Mouse (Mus musculus) common myeloid progenitor, adult 5-6 weeks (primary cell): ENCODE results near the gene Scd4. TPM values are rescaled to one million over a fixed set of nuclear protein-coding genes. Genes with fewer than 3 reads are reported as not detected.

Source experiments
- ATAC-seq: replicated peaks from 2 replicates; pipeline ENCODE4 v1.8.0; 2016; ENCODE audit warnings: low read depth, mild to moderate bottlenecking, moderate TSS enrichment, inconsistent platforms; ENCODE audit not compliant: poor library complexity, severe bottlenecking
- total RNA-seq: library from RNA; stranded (forward); fragments of 200-1000, 187-1606 nt; gene quantifications from 2 replicates; pipeline ENCODE4 v1.2.3, GENCODE M21; 2017

Gene Scd4
- total RNA-seq, 1 experiment from 2014 or later, result 0.14 TPM

GRCm38 (mm10) chr19:44370231-44370630, 37.3 kb downstream of the Scd4 start:
- no peak for ATAC-seq

DNA sequence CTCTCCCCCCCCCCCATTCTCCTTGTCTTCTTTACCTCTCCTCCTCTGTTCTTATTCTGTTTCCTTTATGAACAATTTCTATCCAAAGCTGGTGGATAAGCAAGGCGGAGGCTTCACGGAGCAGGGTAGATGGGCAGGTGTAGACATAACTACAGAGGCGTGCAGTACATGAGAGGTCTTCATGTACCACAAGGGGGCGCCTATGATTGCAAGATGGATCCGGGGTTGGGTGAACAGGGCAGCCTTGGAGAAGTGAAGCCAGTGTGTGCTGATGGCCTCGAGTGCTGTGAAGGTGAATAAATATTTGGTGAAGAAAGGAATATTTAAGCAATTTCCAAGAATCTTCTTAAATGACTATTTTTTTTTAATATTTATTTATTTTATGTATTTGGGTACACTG, 40.1 kb downstream of the Scd4 start:
- peak; percentile 97 for ATAC-seq

DNA sequence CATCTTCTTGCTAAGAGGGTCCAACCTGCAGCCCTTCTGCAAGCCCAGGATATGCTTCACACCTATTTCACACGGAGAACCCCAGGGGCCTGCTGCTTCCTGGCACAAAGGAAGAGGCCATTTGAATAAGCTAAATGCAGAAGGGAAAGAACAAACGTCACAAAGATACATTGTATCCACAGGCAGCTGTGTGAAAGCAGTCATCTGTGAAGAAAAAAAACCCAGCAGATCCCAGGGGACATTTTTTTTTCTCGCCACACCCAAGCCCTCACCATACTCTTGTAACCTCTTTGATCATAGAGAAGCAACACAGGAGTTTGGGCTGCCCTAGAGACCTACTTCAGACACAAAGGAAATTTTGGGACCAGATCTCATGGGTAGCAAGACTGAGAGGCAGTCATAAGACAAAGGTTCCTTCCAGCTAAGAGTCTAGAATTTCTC, 43.6 kb downstream of the Scd4 start:
- ATAC-seq, result no peak

DNA sequence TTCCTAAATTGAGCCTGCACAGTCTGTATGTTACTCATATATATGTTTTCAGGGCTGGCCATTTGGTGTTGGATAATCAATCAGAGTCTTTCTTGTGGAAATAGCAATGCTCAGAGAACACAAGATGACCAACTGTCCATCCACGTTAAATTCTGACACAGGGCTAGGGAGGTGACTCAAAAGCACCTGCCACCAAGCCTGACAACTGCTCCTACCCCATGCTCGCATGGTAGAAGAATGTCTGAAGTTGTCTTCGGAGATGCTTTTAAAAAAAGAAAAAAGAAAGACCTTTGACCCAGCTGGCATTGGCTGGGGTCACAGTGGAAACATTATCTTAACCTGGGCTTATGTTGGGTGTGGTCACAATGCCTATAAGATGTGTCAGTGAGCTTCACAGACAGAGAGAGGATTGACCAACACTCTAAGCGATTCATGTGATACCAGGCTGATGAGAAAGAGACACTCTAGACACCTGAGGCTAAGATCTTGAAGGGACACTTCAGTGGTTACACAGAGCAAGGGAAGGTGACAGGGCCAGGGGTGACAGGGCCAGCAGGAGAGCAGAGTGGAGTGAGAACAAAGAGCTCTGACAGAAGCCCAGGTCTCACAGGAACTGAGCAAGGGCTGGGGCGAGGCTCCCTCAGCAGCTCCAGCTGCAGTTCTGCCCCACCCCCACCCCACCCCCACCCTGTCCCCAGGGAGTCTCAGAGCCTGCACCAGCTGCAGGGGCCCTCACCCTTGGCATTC, 44.9 kb downstream of the Scd4 start:
- ATAC-seq, result no peak

DNA sequence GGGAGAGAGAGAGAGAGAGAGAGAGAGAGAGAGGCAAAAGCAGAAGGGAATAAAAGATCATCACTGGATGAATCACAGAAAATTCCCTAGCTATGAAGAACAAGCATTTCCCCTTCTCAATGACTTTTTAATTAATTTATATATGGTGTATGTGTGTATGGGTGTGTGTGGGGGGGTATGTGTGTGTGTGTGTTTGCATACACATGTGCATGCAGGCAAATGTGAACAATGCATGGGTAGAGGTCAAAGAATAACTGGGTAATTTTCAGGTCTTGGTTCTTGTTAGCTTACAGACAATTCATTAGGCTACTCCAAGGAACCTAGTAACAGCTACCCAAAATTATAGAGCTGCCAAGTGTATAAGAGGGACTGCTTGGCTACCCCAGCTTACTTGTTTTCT, 46.2 kb downstream of the Scd4 start:
- ATAC-seq, result no peak

DNA sequence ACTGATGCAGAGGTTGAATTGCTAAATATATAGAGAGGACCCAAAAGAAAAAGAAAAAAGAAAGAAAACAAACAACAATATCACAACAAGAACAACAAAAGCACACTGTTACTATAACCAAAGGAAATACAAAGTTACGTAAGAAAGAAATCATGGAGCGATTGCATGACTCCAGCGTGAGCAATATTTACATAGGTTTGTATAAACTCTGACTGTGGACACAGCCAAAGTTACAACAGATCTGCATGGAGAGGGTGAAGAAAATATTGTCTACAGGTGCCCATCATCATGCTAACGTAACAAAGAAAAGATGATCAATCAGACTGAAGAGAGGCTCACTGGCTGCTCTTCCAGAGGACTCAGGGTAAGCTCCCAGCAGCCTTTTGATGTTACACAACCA, 47.2 kb downstream of the Scd4 start:
- ATAC-seq, result no peak

DNA sequence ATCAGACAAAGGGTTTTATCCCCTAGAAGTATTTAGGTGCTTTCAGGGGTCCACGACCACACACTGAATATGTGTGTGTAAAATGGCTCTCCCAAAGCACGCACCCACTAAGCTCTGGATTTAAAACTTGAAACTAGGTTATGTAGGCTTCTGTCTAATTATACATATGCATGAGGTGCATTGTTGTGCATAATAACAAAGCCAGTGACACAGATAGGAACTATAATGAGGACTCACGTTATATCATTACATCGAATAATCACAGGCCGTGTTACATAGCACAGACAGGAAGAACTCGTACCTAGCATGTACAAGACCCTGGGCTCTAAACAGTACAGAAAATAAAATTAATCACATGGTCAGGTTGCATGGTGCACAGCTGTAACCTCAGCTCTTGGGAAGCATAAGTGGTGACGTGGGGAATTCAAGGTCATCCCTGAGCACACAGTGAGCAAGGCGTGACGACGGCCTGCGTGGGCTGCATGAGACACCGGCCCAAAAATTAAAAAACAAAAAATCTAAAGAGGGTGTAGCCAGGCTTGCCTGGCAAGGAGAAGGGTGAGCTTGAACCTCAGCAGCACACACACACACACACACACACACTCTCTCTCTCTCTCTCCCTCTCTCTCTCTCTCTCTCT, 49.9 kb downstream of the Scd4 start:
- no peak for ATAC-seq

- no peak for ATAC-seq
Measured at GRCm38 (mm10) chr19:44385887-44386498, 53.1 kb downstream of the Scd4 start.

DNA sequence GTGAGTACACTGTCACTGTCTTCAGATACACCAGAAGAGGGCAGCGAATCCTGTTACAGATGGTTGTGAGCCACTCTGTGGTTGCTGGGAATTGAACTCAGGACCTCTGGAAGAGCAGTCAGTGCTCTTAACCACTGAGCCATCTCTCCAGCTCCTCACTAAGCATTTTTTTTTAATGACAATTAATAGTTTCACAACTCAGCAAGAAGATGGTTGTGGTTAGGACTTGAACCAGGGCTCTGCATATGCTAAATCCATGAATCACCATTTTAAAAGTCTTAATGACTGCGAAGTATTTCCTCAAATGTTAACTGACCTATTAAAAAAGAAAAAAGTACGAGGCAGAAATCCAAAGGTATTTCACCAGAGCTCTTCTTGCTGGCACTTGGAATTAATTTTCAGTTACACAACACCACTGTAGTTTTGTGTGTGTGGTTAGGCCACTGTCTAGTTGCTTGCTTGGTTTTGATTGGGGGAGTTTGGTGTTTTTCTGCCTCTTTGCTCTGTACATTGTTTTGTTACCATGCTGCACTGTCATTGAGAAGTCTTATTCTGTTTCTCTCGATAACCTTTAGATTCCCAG, 54.3 kb downstream of the Scd4 start:
- ATAC-seq, result no peak

DNA sequence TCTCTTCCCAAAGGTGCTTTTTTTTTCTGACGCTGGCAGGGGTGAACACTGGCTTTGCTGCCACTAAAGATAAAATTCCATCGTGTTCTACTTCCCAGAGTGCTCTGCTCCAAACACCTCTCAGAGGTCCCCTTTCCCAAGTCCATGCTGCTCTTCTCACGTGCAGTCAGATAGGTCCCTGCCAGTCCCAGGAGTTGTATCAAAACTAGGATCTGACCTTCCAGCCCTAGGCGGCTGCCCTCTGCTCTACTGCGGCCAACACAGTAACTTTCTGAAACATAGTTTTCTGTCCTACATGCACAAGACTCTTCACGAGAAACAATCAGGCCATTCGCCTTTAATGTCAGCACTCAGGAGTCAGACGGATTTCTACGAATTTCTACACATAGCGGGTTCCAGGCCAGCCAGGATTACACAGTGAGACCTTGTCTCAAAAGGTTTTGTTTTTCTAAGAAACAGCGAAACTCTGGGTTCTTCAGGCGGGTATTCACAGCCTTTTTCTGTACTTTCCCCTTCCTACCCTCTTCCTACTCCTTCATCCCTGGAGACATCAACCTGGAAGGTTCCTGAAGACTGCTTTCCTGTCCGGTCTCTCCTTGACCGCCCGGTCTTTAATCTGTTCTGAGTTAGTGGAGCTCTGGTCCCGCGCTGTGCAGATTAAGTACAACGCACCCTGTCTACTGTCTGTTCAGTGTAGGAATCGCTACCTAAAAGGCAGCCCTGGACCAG, 55.0 kb downstream of the Scd4 start:
- ATAC-seq, result no peak

- ATAC-seq, result peak; percentile 94
Measured at GRCm38 (mm10) chr19:44388475-44389428, 55.9 kb downstream of the Scd4 start.

GRCm38 (mm10) chr19:44389507-44389906, 56.6 kb downstream of the Scd4 start:
- no peak for ATAC-seq

- no peak for ATAC-seq
Measured at GRCm38 (mm10) chr19:44391856-44392255, 59.0 kb downstream of the Scd4 start.

DNA sequence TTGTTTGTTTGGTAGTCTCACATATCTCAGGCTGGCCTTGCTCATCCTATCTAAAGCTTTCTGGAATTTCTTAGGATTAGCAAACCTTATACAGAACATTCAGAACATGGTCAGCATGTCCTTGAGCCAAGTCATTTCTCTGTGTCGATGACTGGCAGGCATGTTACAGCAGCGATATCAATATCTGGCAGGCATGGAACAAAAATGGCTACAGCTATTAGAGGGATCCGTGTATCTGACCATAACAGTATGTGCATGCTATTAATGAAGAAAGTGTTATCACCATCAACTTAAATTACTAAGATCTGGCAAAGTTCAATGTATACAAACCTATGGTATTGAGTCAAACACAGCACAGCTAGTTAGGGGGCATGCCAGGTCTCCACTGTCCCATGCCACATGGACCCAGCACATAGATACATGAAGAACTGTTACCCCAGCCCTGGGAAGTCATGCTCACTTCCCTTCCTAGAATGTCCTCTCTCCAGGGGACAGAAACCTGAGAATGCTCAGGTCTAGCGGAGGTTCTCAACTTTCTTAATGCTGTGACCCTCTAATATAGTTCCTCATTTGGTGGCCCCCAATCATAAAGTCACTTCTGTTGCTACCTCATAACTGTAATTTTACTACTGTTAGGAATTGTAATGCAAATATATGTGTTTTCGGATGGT, 59.6 kb downstream of the Scd4 start:
- ATAC-seq, result no peak

DNA sequence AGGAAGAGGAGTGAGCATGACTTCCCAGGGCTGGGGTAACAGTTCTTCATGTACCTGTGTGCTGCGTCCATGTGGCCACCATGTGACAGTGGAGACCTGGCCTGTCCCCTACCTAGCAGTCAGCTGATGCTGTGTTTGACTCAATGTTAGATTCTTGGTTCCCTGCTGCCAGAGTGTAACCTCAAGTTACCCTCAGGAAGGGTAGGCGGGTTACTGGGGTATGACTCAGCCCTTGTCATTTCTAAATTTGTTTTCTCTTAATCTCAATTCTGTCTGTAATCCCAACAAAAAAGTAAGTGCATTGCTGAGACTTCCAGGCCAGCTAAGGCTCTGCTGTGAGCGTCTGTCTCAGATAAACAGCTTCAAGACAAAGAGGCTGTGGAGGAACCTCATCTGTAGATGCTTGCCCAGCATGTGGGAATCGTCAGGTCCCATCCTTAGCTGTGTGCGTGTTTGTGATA, 61.1 kb downstream of the Scd4 start:
- peak; percentile 51 for ATAC-seq

GRCm38 (mm10) chr19:44394972-44395371, 62.1 kb downstream of the Scd4 start:
- ATAC-seq, result peak; percentile 47
